Mouse (Mus musculus): ENCODE measurements around the gene Ube4b. TPM values are rescaled to one million over a fixed set of nuclear protein-coding genes. Genes with fewer than 3 reads are reported as not detected.

Gene Ube4b
- total RNA-seq, 1 experiment from 2014 or later: 46.8 TPM

GRCm38 (mm10) chr4:149357982-149358381 lies 68.6 kb downstream of the Ube4b start:
- ATAC-seq (ENCODE audit: extremely low read depth, insufficient number of reproducible peaks, low FRiP score, poor library complexity, severe bottlenecking): no peak

DNA sequence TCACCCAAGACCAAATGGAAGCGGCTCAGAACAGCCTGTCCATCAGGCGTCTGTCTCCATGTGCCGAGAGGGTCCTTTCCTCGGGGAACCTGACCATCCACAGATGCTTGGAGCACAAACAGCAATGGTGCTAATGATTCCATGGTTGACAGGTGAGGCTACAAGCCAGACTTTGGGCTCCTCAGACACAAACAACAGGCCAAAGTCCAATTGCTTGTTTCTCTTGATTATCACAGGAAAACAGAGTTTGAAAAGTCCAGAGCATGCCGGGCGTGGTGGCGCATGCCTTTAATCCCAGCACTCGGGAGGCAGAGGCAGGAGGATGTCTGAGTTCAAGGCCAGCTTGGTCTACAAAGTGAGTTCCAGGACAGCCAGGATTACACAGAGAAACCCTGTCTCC lies 71.9 kb downstream of the Ube4b start:
- no peak for ATAC-seq (ENCODE audit: extremely low read depth, insufficient number of reproducible peaks, low FRiP score, poor library complexity, severe bottlenecking)

- no peak for ATAC-seq (ENCODE audit: extremely low read depth, insufficient number of reproducible peaks, low FRiP score, poor library complexity, severe bottlenecking)
Observed at GRCm38 (mm10) chr4:149351596-149352150, 74.9 kb downstream of the Ube4b start.

DNA sequence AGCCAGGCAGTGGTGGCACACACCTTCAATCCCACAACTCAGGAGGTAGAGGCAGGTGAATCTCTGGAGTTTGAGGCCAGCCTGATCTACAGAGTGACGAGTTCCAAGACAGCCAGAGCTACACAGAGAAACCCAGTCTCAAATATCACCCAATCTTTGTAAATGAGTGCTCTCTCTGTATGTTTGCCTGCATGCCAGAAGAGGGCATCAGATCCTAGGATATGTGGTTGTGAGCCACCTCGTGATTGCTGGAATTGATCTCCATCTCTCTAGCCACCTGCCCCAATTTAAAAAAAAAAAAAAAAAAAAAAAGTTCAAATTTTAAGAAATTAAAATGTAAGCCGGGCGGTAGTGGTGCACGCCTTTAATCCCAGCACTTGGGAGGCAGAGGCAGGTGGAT lies 77.6 kb downstream of the Ube4b start:
- ATAC-seq (ENCODE audit: extremely low read depth, insufficient number of reproducible peaks, low FRiP score, poor library complexity, severe bottlenecking): no peak

DNA sequence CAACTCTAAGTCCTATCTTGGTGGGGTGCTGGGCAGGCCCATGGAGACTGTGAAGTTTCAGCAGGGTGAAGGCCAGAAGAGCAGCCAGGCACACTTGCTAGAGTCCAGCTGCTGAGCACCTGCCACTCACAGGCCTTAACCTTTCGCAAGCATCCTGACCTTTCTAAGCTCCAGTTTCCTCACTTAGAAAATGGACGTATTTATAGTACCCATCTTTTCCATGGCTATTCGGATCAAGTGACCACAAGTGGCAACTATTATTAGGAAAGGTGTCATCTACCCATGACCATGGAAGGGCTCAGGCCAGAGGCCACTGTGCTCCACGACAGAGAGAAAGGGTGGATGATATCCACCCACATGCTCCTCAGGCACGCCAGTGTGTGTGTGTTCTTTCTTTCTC lies 80.7 kb downstream of the Ube4b start:
- ATAC-seq (ENCODE audit: extremely low read depth, insufficient number of reproducible peaks, low FRiP score, poor library complexity, severe bottlenecking): no peak

DNA sequence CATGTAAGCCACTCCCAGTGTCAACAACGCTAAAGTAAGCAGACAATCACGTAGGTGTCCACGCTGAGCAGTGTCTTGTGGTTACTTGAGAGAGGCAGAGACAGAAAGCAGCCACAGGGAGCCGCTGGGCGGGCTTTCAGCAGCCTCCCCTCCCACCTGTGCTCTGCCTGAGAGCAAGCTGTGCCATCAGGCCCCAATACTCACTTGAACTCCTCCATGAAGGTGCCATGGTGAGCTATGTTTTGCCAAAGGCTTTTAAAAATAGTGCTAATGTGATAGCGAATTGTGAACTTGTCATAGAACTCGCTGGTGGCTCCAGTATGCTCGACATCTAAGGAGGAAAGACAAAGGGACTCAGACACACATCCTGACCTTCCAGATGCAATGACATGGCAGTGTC lies 82.2 kb downstream of the Ube4b start:
- no peak for ATAC-seq (ENCODE audit: extremely low read depth, insufficient number of reproducible peaks, low FRiP score, poor library complexity, severe bottlenecking)

DNA sequence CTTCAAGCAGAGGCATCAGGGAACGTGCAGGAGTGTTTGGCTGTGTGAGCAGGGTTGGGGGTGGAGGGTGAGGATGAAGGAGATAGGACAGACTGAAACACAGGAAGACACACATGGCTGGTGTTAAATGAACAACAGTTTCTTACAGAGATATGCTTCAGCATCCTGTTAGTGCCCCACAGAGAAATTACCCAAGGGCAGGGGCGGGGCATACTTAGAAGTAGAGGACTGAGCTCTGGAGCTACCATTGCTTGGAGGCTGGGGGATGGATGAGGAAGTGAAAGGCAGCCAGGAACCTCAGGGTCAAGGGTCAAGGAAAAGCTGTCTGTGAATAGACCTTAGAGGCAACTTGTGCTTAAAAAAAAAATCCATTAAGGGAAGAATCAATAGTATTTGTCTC lies 85.9 kb downstream of the Ube4b start:
- no peak for ATAC-seq (ENCODE audit: extremely low read depth, insufficient number of reproducible peaks, low FRiP score, poor library complexity, severe bottlenecking)

DNA sequence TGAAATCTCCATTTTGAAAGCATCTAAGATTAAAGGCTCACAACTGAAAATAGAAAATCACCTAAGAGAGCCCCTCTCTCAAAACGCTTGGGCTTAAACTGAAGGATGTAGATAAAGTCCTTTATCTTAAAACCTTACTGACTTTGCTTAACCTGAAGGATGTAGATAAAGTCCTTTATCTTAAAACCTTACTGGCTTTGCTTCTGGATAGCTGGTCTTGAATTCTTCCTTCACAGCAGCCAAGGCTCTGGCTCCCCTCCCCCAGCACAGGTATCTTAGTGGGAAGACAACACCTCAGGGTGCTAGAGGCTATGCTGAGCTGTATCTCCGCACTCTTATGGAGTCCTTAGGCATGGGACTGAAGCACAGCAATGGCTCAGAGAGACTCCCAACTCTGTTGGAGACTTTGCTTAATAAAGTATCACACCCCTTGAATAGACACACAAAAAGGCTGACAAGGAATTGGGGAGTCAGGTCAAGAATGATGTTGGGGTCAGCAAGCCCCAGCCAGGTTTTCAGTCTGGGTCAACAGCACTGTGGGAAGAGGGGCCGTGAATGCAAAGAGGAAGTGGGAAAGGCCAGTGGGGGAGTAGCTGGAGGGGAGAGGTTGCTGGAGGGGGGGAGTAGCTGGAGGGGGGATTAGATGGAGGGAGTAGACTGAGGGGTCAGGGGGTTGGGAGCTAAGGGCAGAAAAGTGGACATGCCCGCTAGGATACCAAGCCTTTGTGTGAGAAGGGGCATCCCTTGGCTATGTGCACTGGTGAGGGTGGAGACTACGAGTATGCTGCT lies 86.9 kb downstream of the Ube4b start:
- no peak for ATAC-seq (ENCODE audit: extremely low read depth, insufficient number of reproducible peaks, low FRiP score, poor library complexity, severe bottlenecking)

GRCm38 (mm10) chr4:149338137-149338536 lies 88.4 kb downstream of the Ube4b start:
- ATAC-seq (ENCODE audit: extremely low read depth, insufficient number of reproducible peaks, low FRiP score, poor library complexity, severe bottlenecking): no peak

DNA sequence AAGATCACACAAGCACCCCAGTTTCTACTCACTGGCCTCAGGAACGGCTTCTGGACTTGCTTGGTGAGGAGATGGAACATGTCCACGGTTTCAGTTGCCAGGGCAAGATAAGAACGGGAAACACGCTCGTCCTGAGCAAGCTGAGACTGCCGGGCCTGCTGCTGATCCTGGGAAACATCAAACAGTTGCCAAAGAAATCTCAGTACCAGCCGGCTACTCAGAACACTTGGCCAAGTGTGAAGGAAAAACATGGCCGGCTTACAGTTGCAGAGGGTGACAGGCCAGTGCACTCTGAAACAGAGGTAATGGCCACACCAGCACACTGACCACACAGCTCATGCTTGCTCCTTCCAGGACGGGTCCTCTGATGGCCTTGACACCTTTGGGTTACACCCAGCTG lies 89.2 kb downstream of the Ube4b start:
- ATAC-seq (ENCODE audit: extremely low read depth, insufficient number of reproducible peaks, low FRiP score, poor library complexity, severe bottlenecking): no peak

GRCm38 (mm10) chr4:149336302-149336701 lies 90.2 kb downstream of the Ube4b start:
- no peak for ATAC-seq (ENCODE audit: extremely low read depth, insufficient number of reproducible peaks, low FRiP score, poor library complexity, severe bottlenecking)

DNA sequence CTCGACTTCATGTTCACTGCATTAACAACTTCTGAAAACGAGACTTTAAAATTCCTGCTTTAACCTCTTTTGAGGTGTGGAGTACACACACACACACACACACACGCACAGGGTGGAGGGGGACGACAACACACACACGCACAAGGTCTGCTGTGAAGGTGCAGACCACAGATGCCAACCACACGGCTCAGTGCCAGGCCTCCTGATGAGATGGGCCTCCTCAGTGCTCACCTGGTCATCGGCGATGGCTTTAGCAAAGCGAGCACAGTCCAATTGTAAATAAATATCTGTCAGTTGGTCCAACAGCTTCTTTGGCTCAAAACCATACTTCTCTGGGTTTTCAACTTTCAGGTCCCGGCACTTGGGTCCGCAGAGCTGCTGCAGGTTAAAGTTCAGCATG lies 91.7 kb downstream of the Ube4b start:
- no peak for ATAC-seq (ENCODE audit: extremely low read depth, insufficient number of reproducible peaks, low FRiP score, poor library complexity, severe bottlenecking)

- ATAC-seq (ENCODE audit: extremely low read depth, insufficient number of reproducible peaks, low FRiP score, poor library complexity, severe bottlenecking): no peak
Observed at GRCm38 (mm10) chr4:149332726-149333125, 93.8 kb downstream of the Ube4b start.

DNA sequence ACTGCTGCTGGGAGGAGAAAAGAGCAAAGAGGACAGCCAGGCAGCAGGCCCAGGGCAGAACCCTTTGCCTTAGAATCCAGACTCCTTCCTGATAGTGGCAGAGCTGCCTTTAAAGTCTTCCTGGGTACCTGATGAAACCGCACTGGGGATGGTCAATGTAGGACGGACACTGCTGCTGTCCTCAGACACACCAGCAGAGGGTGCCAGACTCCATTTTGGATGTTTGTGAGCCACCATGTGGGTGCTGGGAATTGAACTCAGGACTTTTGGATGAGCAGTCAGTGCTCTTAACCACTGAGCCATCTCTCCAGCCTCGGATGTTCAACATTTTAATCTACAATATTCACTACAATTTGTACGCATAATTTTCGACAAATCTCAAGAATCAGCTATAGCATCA lies 96.1 kb downstream of the Ube4b start:
- no peak for ATAC-seq (ENCODE audit: extremely low read depth, insufficient number of reproducible peaks, low FRiP score, poor library complexity, severe bottlenecking)

DNA sequence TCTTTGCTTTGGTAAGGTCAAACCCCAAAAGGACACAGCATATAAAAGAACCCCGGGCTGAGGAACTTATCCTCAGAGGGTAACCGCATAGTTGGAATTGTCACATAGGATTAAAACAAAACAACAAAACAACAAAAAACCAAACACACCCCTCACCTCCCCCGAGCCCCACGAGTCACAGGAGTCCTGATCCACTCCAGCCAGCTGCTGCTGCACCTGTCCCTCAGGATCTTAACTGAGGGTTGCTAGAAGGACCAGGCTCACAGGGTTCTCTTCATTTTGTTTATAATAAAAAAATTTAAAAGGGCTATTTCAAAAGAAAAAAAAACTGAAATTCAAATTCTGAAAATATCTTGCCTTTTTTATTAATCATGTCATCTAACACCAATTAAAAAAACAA lies 97.8 kb downstream of the Ube4b start:
- no peak for ATAC-seq (ENCODE audit: extremely low read depth, insufficient number of reproducible peaks, low FRiP score, poor library complexity, severe bottlenecking)

- no peak for ATAC-seq (ENCODE audit: extremely low read depth, insufficient number of reproducible peaks, low FRiP score, poor library complexity, severe bottlenecking)
Observed at GRCm38 (mm10) chr4:149327281-149327680, 99.3 kb downstream of the Ube4b start.

DNA sequence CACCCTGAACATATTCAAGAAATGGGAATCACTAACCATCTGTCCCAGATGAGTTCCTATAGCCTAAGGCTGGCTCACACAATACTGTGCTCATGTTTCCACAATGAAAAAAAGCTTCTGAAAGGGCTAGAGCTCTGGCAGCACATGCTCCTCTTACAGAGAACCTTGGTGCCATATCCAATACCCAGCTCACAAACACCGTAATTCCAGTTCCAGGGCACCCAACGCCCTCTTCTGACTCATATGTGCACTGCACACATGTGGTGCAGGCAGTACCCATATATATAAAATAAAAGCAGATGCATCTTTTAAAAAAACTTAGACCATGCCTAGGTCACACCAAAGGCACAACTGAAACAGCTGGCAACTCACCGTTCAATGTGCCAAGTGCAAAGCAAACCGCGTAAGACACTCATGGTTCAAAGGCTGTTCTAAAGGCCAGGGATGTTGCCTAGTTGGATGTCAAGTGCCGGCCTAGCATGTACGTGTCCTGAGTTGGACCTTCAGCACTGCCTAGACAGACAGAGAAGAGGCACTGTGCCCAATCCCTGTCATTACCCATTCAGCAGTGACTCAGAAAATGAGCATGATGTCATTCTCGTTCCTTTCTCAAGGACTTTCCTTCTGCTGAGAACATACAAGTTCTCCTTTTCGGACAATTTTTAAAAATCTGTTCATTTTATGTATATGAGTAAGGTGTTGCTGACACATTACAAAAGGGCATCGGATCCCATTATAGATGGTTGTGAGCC lies 101.0 kb downstream of the Ube4b start:
- no peak for ATAC-seq (ENCODE audit: extremely low read depth, insufficient number of reproducible peaks, low FRiP score, poor library complexity, severe bottlenecking)

DNA sequence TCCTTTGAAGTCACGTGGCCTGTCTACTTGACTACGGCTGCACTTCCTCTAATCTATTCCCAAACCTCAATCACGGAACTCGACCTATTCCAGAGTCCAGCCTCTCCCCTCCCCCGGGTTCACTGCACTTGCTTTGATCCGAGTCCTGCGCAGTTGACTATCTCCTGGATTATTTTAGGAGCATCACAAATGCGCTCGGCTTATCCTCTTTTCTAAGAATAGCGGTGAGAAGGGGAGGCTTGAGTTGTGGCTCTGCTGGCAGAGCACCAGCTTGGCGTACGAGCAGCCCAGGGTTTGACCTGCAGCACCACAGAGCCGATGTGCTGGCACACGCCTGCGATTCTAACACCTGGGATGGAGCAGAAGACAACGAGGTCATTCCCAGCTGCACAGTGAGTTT lies 102.8 kb downstream of the Ube4b start:
- ATAC-seq (ENCODE audit: extremely low read depth, insufficient number of reproducible peaks, low FRiP score, poor library complexity, severe bottlenecking): no peak

DNA sequence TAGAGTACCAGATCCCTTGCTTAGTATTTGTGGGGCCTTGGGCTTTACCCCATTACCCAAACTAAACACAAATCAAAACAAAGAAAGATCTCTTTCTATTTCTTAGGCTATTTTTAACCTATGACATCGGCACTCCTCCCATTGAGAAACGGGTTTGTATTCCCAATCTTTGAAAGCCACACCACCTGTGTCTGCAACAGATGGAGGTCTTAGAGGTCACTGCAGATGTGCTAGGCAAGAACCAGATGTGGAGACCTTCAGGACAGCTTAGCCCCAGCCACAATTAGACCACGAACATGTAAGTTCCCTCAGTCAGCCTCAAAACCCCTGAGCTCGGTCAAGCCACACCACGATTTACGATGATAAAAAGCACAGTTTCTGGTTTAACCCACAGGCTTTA lies 103.8 kb downstream of the Ube4b start:
- no peak for ATAC-seq (ENCODE audit: extremely low read depth, insufficient number of reproducible peaks, low FRiP score, poor library complexity, severe bottlenecking)

GRCm38 (mm10) chr4:149322286-149322685 lies 104.3 kb downstream of the Ube4b start:
- no peak for ATAC-seq (ENCODE audit: extremely low read depth, insufficient number of reproducible peaks, low FRiP score, poor library complexity, severe bottlenecking)

All from neutrophil, adult 5-6 weeks (primary cell).